Mouse (Mus musculus) megakaryocyte-erythroid progenitor cell, adult 5-6 weeks (primary cell): ENCODE measurements around the gene Pdp2. TPM values are rescaled to one million over a fixed set of nuclear protein-coding genes. Genes with fewer than 3 reads are reported as not detected.
A peak's percentile ranks its signal among the peaks of the same experiment; 100 is the strongest.
"Not testable (repeated sequence)": the region's sequence is repeated elsewhere in the genome, so short reads cannot be mapped to it uniquely, and the experiment has no call there.

Experiments
- ATAC-seq: replicated peaks from 2 replicates; pipeline ENCODE4 v1.8.0; 2016; ENCODE audit warnings: mild to moderate bottlenecking, inconsistent platforms; ENCODE audit not compliant: severe bottlenecking, poor library complexity, low FRiP score, low TSS enrichment
- total RNA-seq, 2 experiments: library from RNA; stranded (forward) in 1 of 2; stranded (reverse) in 1 of 2; fragments of 200-1000, 215-1000 nt in 1 of 2; fragments of >200 nt in 1 of 2; fragmentation: Nextera tagmentation in 1 of 2; gene quantifications; 2 replicates each; pipeline ENCODE4 v1.2.3; 2014 to 2017

Pdp2 gene
- total RNA-seq (2014; fragmentation: Nextera tagmentation) (8.6 and 9.5 TPM in 2 replicates), total RNA-seq (2017) (10.2 and 10.4 TPM in 2 replicates)

GRCm38 (mm10) chr8:104591133-104591834 is at the start of gene Pdp2:
TSS of gene Pdp2 (plus strand) at chr8:104591451.
- ATAC-seq, result peak; percentile 92

- ATAC-seq, result 0 out of 2 replicates have a peak, but pooled peaks have one; percentile 2
Observed at GRCm38 (mm10) chr8:104541515-104541880, 49.8 kb upstream of the Pdp2 start.

- ATAC-seq, result no peak
Observed at GRCm38 (mm10) chr8:104542160-104542559, 49.1 kb upstream of the Pdp2 start.

GRCm38 (mm10) chr8:104543440-104544045 is 47.7 kb upstream of the Pdp2 start:
- ATAC-seq, result no peak

GRCm38 (mm10) chr8:104555191-104555590 is 36.1 kb upstream of the Pdp2 start:
- no peak for ATAC-seq

GRCm38 (mm10) chr8:104557226-104557625 is 34.0 kb upstream of the Pdp2 start:
- ATAC-seq, result no peak

- ATAC-seq, result no peak
Observed at GRCm38 (mm10) chr8:104560731-104561130, 30.5 kb upstream of the Pdp2 start.

GRCm38 (mm10) chr8:104564633-104565456 is 26.4 kb upstream of the Pdp2 start:
- peak; percentile 95 for ATAC-seq

GRCm38 (mm10) chr8:104565457-104565798 is 25.8 kb upstream of the Pdp2 start:
- ATAC-seq, result no peak

GRCm38 (mm10) chr8:104569559-104569958 is 21.7 kb upstream of the Pdp2 start:
- 0 out of 2 replicates have a peak, but pooled peaks have one; percentile 24 for ATAC-seq

- ATAC-seq, result peak; percentile 91
Observed at GRCm38 (mm10) chr8:104570436-104571343, 20.6 kb upstream of the Pdp2 start.

- ATAC-seq, result no peak
Observed at GRCm38 (mm10) chr8:104576820-104577219, 14.4 kb upstream of the Pdp2 start.

- ATAC-seq, result not testable (repeated sequence)
Observed at GRCm38 (mm10) chr8:104577606-104578005, 13.6 kb upstream of the Pdp2 start.

GRCm38 (mm10) chr8:104584522-104584921 is 6.7 kb upstream of the Pdp2 start:
- no peak for ATAC-seq

- ATAC-seq, result no peak
Observed at GRCm38 (mm10) chr8:104590284-104590683, 967 bp upstream of the Pdp2 start.

GRCm38 (mm10) chr8:104591856-104592255 is 605 bp downstream of the Pdp2 start:
- no peak for ATAC-seq

GRCm38 (mm10) chr8:104592566-104592965 is 1.3 kb downstream of the Pdp2 start:
- ATAC-seq, result no peak

GRCm38 (mm10) chr8:104593536-104594325 is 2.5 kb downstream of the Pdp2 start:
- ATAC-seq, result no peak
